8 mouse cellular contexts compared by ENCODE assay signal in the genomic region with DNA sequence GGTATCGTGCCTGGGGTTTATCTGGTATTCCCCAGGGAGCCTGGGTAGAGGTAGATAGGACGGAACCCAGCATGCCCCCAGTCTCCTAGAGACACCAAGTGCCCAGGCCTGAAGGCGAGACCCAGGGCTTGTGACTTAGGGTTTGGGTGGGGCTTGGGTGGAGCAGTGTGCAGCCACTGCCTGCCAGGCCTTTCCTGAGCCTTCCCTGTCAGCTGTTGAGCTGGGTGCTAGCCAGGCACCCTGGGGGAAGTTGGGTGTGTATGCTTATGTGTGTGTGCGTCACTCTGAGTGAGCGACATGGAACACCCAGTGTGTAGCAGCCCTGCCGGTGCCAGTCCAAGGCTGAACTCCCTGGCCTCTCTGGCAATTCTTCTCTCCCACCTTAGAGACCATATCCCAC.
DNase-seq lines count a peak whose midpoint lies in the region; ATAC-seq and TF ChIP-seq lines count a peak whose summit lies in the region.

No protein-coding gene starts in this region.

- DNase-seq in heart, adult 2 months = peak; percentile 44 to 57
- peak; percentile 30 for DNase-seq in cerebellum, adult 8-10 months
- DNase-seq in heart, postnatal 0 days (ENCODE audit: low spot score) = no peak
- peak; percentile 58 to 77 for DNase-seq in lung, postnatal 4 days
- no peak for DNase-seq in hindbrain, embryonic 14.5 days (ENCODE audit: low spot score)
- DNase-seq in liver, postnatal 0 days = no peak

- no peaks in the 10 kb centered on the region for H3K36me3 ChIP-seq in heart, adult 2 months (ENCODE audit: control insufficient read depth, insufficient read depth, low read length)
- no peaks in the 10 kb centered on the region for H3K36me3 ChIP-seq in heart, embryonic 11.5 days (ENCODE audit: control insufficient read depth, insufficient read depth, low read length)
- no peaks in the 10 kb centered on the region for H3K36me3 ChIP-seq in heart, postnatal 0 days (replicated peaks; ENCODE audit: control insufficient read depth, insufficient read depth, low read length)
- no peaks in the 10 kb centered on the region for H3K36me3 ChIP-seq in hindbrain, embryonic 14.5 days (replicated peaks; ENCODE audit: control insufficient read depth, insufficient read depth)
- no peaks in the 10 kb centered on the region for H3K36me3 ChIP-seq in liver, postnatal 0 days (replicated peaks; ENCODE audit: insufficient read depth, low read length)

- ATAC-seq in heart, embryonic 11.5 days (replicated peaks; ENCODE audit: insufficient number of reproducible peaks, low FRiP score, low TSS enrichment) = no peak
- ATAC-seq in heart, postnatal 0 days (ENCODE audit: insufficient read depth, low read depth) = peak; percentile 13; the same call in 1 of the 2 replicates
- no peak for ATAC-seq in inflammation-experienced regulatory T-cells, adult 6 months
- ATAC-seq in hindbrain, embryonic 14.5 days (ENCODE audit: low FRiP score) = no peak
- ATAC-seq in liver, postnatal 0 days = no peak; the same call in 1 of the 2 replicates

- no peaks in the 10 kb centered on the region for H3K79me2 ChIP-seq in heart, adult 2 months (replicated peaks; ENCODE audit: control insufficient read depth, insufficient read depth, low read length)

- H3K9ac ChIP-seq in heart, adult 2 months (ENCODE audit: low read depth, low read length) = no peak overlapping the region
- H3K9ac ChIP-seq in heart, embryonic 11.5 days (ENCODE audit: low read depth, low read length) = no peak overlapping the region
- H3K9ac ChIP-seq in heart, postnatal 0 days (replicated peaks; ENCODE audit: low read depth, low read length) = no peak overlapping the region
- no peak overlapping the region for H3K9ac ChIP-seq in hindbrain, embryonic 14.5 days
- no peak overlapping the region for H3K9ac ChIP-seq in liver, postnatal 0 days (replicated peaks)

- no peak for TF ChIP-seq EP300 in heart, adult 2 months (IDR thresholded peaks at IDR 0.05; ENCODE audit: insufficient read depth, low read depth, low read length)
- no peak for TF ChIP-seq EP300 in heart, postnatal 0 days (IDR thresholded peaks at IDR 0.05; ENCODE audit: low read depth)
- TF ChIP-seq EP300 in liver, postnatal 0 days (IDR thresholded peaks at IDR 0.05; ENCODE audit: low read depth) = no peak

- intact Hi-C loops in heart, adult 2 months (cut with DNase I) = loop anchor here (2.0 kb wide), 1 partner anchor 157 kb away; no protein-coding TSS in a partner anchor

- no peaks in the 10 kb centered on the region for H3K4me1 ChIP-seq in heart, adult 2 months (ENCODE audit: control insufficient read depth, insufficient read depth, low read length)
- H3K4me1 ChIP-seq in heart, embryonic 11.5 days (ENCODE audit: control insufficient read depth, insufficient read depth, low read length) = peaks cover 3% of the 10 kb centered on the region; the same call in 1 of the 2 replicates
- no peaks in the 10 kb centered on the region for H3K4me1 ChIP-seq in heart, postnatal 0 days (ENCODE audit: control insufficient read depth, insufficient read depth)
- peaks cover 9% of the 10 kb centered on the region; the same call in 1 of the 2 replicates for H3K4me1 ChIP-seq in hindbrain, embryonic 14.5 days (replicated peaks; ENCODE audit: control insufficient read depth, insufficient read depth, low read length)
- H3K4me1 ChIP-seq in liver, postnatal 0 days (ENCODE audit: insufficient read depth) = no peaks in the 10 kb centered on the region

- TF ChIP-seq POLR2A in heart, adult 2 months (IDR thresholded peaks at IDR 0.05; ENCODE audit: insufficient read depth, low read depth, low read length) = no peak

- H3K27me3 ChIP-seq in heart, adult 2 months (ENCODE audit: control insufficient read depth, insufficient read depth, low read length) = no peaks in the 10 kb centered on the region
- peaks cover 2% of the 10 kb centered on the region; the same call in 1 of the 2 replicates for H3K27me3 ChIP-seq in heart, embryonic 11.5 days (ENCODE audit: control insufficient read depth, insufficient read depth, low read length)
- peaks cover 11% of the 10 kb centered on the region; the same call in 1 of the 2 replicates for H3K27me3 ChIP-seq in heart, postnatal 0 days (ENCODE audit: control insufficient read depth, insufficient read depth, low read length)
- no peaks in the 10 kb centered on the region for H3K27me3 ChIP-seq in hindbrain, embryonic 14.5 days (ENCODE audit: control insufficient read depth, insufficient read depth, low read length)
- H3K27me3 ChIP-seq in liver, postnatal 0 days (ENCODE audit: insufficient read depth, low read length) = no peaks in the 10 kb centered on the region

- TF ChIP-seq CTCF in heart, adult 2 months (IDR thresholded peaks at IDR 0.05) = no peak
- TF ChIP-seq CTCF in heart, postnatal 0 days (IDR thresholded peaks at IDR 0.05; ENCODE audit: low read depth) = no peak
- no peak for TF ChIP-seq CTCF in liver, postnatal 0 days (IDR thresholded peaks at IDR 0.05; ENCODE audit: low read depth)

- H3K27ac ChIP-seq in heart, adult 2 months = no peak overlapping the region
- no peak overlapping the region for H3K27ac ChIP-seq in heart, embryonic 11.5 days (ENCODE audit: low read depth, low read length)
- no peak overlapping the region for H3K27ac ChIP-seq in heart, postnatal 0 days (ENCODE audit: low read depth)
- no peak overlapping the region for H3K27ac ChIP-seq in hindbrain, embryonic 14.5 days
- H3K27ac ChIP-seq in liver, postnatal 0 days (ENCODE audit: low read depth) = no peak overlapping the region

- no peak overlapping the region for H3K4me3 ChIP-seq in heart, adult 2 months
- H3K4me3 ChIP-seq in heart, embryonic 11.5 days (ENCODE audit: low read depth, low read length) = no peak overlapping the region
- no peak overlapping the region for H3K4me3 ChIP-seq in heart, postnatal 0 days (ENCODE audit: low read depth, low read length)
- H3K4me3 ChIP-seq in hindbrain, embryonic 14.5 days (replicated peaks; ENCODE audit: low read length) = no peak overlapping the region
- no peak overlapping the region for H3K4me3 ChIP-seq in liver, postnatal 0 days (ENCODE audit: low read depth, low read length)

- WGBS in heart, adult 2 months = 50% methylated on average over 6 of the region's 6 CpGs
- WGBS in heart, embryonic 11.5 days (ENCODE audit: insufficient replicate concordance) = 88% methylated on average over 6 of the region's 6 CpGs
- WGBS in heart, postnatal 0 days = 70% methylated on average over 6 of the region's 6 CpGs
- 79% methylated on average over 6 of the region's 6 CpGs for WGBS in hindbrain, embryonic 14.5 days
- 54% methylated on average over 6 of the region's 6 CpGs for WGBS in liver, postnatal 0 days (ENCODE audit: insufficient replicate concordance)

- no peak overlapping the region for H3K4me2 ChIP-seq in heart, embryonic 11.5 days
- no peak overlapping the region for H3K4me2 ChIP-seq in heart, postnatal 0 days (ENCODE audit: low read depth, low read length)
- H3K4me2 ChIP-seq in hindbrain, embryonic 14.5 days (replicated peaks) = no peak overlapping the region
- H3K4me2 ChIP-seq in liver, postnatal 0 days (ENCODE audit: low read depth, low read length) = no peak overlapping the region

- H3K9me3 ChIP-seq in heart, embryonic 11.5 days (replicated peaks; ENCODE audit: control insufficient read depth, low read length) = no peaks in the 10 kb centered on the region
- no peaks in the 10 kb centered on the region for H3K9me3 ChIP-seq in heart, postnatal 0 days (replicated peaks; ENCODE audit: control insufficient read depth, low read length)
- H3K9me3 ChIP-seq in hindbrain, embryonic 14.5 days (ENCODE audit: control insufficient read depth, low read length) = no peaks in the 10 kb centered on the region
- H3K9me3 ChIP-seq in liver, postnatal 0 days (ENCODE audit: low read length) = no peaks in the 10 kb centered on the region

Comparison
In these comparisons a context has a peak if more than half of its experiments do, and no peak if none do; other contexts are left out.
1. DNase-seq: peak in heart, adult 2 months (2 of 2), cerebellum, adult 8-10 months (single experiment) and lung, postnatal 4 days (2 of 2); none in heart, postnatal 0 days (single experiment), hindbrain, embryonic 14.5 days (single experiment) and liver, postnatal 0 days (single experiment).